Mouse (Mus musculus): ENCODE measurements around the gene 1810009A15Rik.

Gene 1810009A15Rik

GRCm38 (mm10) chr19:8919000-8919399 is 30.3 kb downstream of the 1810009A15Rik start:
- no peak for DNase-seq (ENCODE audit: inconsistent age in 2 of 2, low spot score in 1 of 2)

GRCm38 (mm10) chr19:8919684-8920072 is 31.0 kb downstream of the 1810009A15Rik start:
- DNase-seq (ENCODE audit: inconsistent age in 2 of 2, low spot score in 1 of 2), result no peak

- peak; percentile 98 to 99 for DNase-seq (ENCODE audit: inconsistent age in 2 of 2, low spot score in 1 of 2)
Observed at GRCm38 (mm10) chr19:8920073-8920736, 31.6 kb downstream of the 1810009A15Rik start, which contains the start of gene B3gat3. Gene B3gat3 (plus strand): TSS chr19:8920374.

GRCm38 (mm10) chr19:8920836-8921291 is 32.2 kb downstream of the 1810009A15Rik start:
- peak; percentile 32 to 85 for DNase-seq (ENCODE audit: inconsistent age in 2 of 2, low spot score in 1 of 2)

- DNase-seq (ENCODE audit: inconsistent age in 2 of 2, low spot score in 1 of 2), result peak in 1 of 2 experiments; percentile 17
Observed at GRCm38 (mm10) chr19:8921741-8922140, 33.1 kb downstream of the 1810009A15Rik start.

GRCm38 (mm10) chr19:8926766-8927165 is 38.1 kb downstream of the 1810009A15Rik start:
- DNase-seq (ENCODE audit: inconsistent age in 2 of 2, low spot score in 1 of 2), result peak in 1 of 2 experiments; percentile 18

GRCm38 (mm10) chr19:8927891-8928525 is 39.4 kb downstream of the 1810009A15Rik start:
- peak; percentile 21 to 50 for DNase-seq (ENCODE audit: inconsistent age in 2 of 2, low spot score in 1 of 2)

GRCm38 (mm10) chr19:8928689-8929223 is 40.1 kb downstream of the 1810009A15Rik start:
- DNase-seq (ENCODE audit: inconsistent age in 2 of 2, low spot score in 1 of 2), result no peak

GRCm38 (mm10) chr19:8929224-8930088 is 40.8 kb downstream of the 1810009A15Rik start, which contains the start of the genes Rom1 and Eml3:
Gene Rom1 (minus strand): TSS chr19:8929356.
Gene Eml3 (plus strand): TSS chr19:8929552.
- peak; percentile 96 to 99 for DNase-seq (ENCODE audit: inconsistent age in 2 of 2, low spot score in 1 of 2)

- DNase-seq (ENCODE audit: inconsistent age in 2 of 2, low spot score in 1 of 2), result no peak
Observed at GRCm38 (mm10) chr19:8930117-8930516, 41.5 kb downstream of the 1810009A15Rik start.

GRCm38 (mm10) chr19:8930771-8931170 is 42.1 kb downstream of the 1810009A15Rik start:
- no peak for DNase-seq (ENCODE audit: inconsistent age in 2 of 2, low spot score in 1 of 2)

- DNase-seq (ENCODE audit: inconsistent age in 2 of 2, low spot score in 1 of 2), result no peak
Observed at GRCm38 (mm10) chr19:8936736-8937135, 48.1 kb downstream of the 1810009A15Rik start.
